Mouse (Mus musculus) midbrain, embryonic 16.5 days (tissue): ENCODE results near the gene Olfr1281. TPM values are rescaled to one million over a fixed set of nuclear protein-coding genes. Genes with fewer than 3 reads are reported as not detected.

Source experiments
- polyA plus RNA-seq: library from polyadenylated mRNA; unstranded; fragments of >200 nt; fragmentation: Nextera tagmentation; extraction: Ambion mirVana; gene quantifications from 2 replicates; pipeline ENCODE4 v1.2.1, GENCODE M21; 2015

The Olfr1281 gene
- polyA plus RNA-seq, 1 experiment from 2014 or later, result not detected

Other genes with a start within 250 kb of the Olfr1281 start
- gene Gm13941, start 220.5 kb upstream of the Olfr1281 start, polyA plus RNA-seq, result not detected in 2 replicates
- not detected in 2 replicates for gene Gm15130, start 173.6 kb upstream of the Olfr1281 start, polyA plus RNA-seq
- gene 4930430A15Rik, start 96.9 kb upstream of the Olfr1281 start, polyA plus RNA-seq, result not detected in 2 replicates
- gene Olfr1275, start 91.2 kb upstream of the Olfr1281 start, polyA plus RNA-seq, result not detected in 2 replicates
- gene Olfr1276, start 72.0 kb upstream of the Olfr1281 start, polyA plus RNA-seq, result not detected in 2 replicates
- gene Olfr1277, start 52.4 kb upstream of the Olfr1281 start, polyA plus RNA-seq, result not detected in 2 replicates
- gene Olfr1278, start 36.4 kb upstream of the Olfr1281 start, polyA plus RNA-seq, result not detected in 2 replicates
- not detected in 2 replicates for gene Olfr1279, start 25.9 kb upstream of the Olfr1281 start, polyA plus RNA-seq
- gene Olfr1280, start 12.5 kb upstream of the Olfr1281 start, polyA plus RNA-seq, result not detected in 2 replicates
- not detected in 2 replicates for gene Olfr1282, start 9.6 kb downstream of the Olfr1281 start, polyA plus RNA-seq
- gene Olfr1283, start 40.3 kb downstream of the Olfr1281 start, polyA plus RNA-seq, result not detected in 2 replicates
- gene Olfr1284, start 49.0 kb downstream of the Olfr1281 start, polyA plus RNA-seq, result not detected in 2 replicates
- gene Olfr1286, start 96.6 kb downstream of the Olfr1281 start, polyA plus RNA-seq, result not detected in 2 replicates
- gene Olfr1287, start 122.6 kb downstream of the Olfr1281 start, polyA plus RNA-seq, result not detected in 2 replicates
- gene Olfr1288, start 147.6 kb downstream of the Olfr1281 start, polyA plus RNA-seq, result not detected in 2 replicates
- not detected in 2 replicates for gene Olfr1289, start 154.3 kb downstream of the Olfr1281 start, polyA plus RNA-seq
- gene Olfr1290, start 167.3 kb downstream of the Olfr1281 start, polyA plus RNA-seq, result not detected in 2 replicates
- gene Olfr1291-ps1, start 170.7 kb downstream of the Olfr1281 start, polyA plus RNA-seq, result not detected in 2 replicates
- not detected in 2 replicates for gene Olfr1293-ps, start 198.7 kb downstream of the Olfr1281 start, polyA plus RNA-seq
- gene Olfr1294, start 213.8 kb downstream of the Olfr1281 start, polyA plus RNA-seq, result not detected in 2 replicates
- gene Olfr1295, start 243.2 kb downstream of the Olfr1281 start, polyA plus RNA-seq, result not detected in 2 replicates